Mouse (Mus musculus) embryonic fibroblast, embryonic 13.5 days (primary cell): Measurements from ENCODE around the gene Angptl6. TPM values are rescaled to one million over a fixed set of nuclear protein-coding genes. Genes with fewer than 3 reads are reported as not detected.

Source experiments
- H3K27ac ChIP-seq: 2 replicates; pipeline ENCODE4 v1.5.1; 2012; ENCODE audit warnings: low read length, control low read depth, inconsistent platforms; ENCODE audit not compliant: insufficient read depth
- H3K4me1 ChIP-seq: 2 replicates; pipeline ENCODE4 v1.6.1; 2011; ENCODE audit warnings: low read length; ENCODE audit not compliant: control insufficient read depth, insufficient read depth
- H3K4me3 ChIP-seq: 2 replicates; pipeline ENCODE4 v1.5.1; 2011; ENCODE audit warnings: mild to moderate bottlenecking, control low read depth, low read length; ENCODE audit not compliant: insufficient read depth
- CTCF ChIP-seq: IDR thresholded peaks from 2 replicates; pipeline ENCODE4 v1.5.1; 2011; ENCODE audit warnings: mild to moderate bottlenecking, control low read depth, low read length, moderate library complexity, borderline replicate concordance; ENCODE audit not compliant: insufficient read depth
- POLR2A ChIP-seq: IDR thresholded peaks from 2 replicates; pipeline ENCODE4 v1.6.1; 2011; ENCODE audit warnings: low read depth, mild to moderate bottlenecking, control low read depth, low read length, moderate library complexity
- polyA plus RNA-seq: library from polyadenylated mRNA; stranded (reverse); fragments of >200 nt; gene quantifications from 2 replicates; pipeline ENCODE4 v1.2.4, GENCODE M21; 2011; ENCODE audit warnings: low read depth; ENCODE audit not compliant: missing spikeins, insufficient read length

The Angptl6 gene
- polyA plus RNA-seq, 1 experiment = 4.9 TPM

DNA sequence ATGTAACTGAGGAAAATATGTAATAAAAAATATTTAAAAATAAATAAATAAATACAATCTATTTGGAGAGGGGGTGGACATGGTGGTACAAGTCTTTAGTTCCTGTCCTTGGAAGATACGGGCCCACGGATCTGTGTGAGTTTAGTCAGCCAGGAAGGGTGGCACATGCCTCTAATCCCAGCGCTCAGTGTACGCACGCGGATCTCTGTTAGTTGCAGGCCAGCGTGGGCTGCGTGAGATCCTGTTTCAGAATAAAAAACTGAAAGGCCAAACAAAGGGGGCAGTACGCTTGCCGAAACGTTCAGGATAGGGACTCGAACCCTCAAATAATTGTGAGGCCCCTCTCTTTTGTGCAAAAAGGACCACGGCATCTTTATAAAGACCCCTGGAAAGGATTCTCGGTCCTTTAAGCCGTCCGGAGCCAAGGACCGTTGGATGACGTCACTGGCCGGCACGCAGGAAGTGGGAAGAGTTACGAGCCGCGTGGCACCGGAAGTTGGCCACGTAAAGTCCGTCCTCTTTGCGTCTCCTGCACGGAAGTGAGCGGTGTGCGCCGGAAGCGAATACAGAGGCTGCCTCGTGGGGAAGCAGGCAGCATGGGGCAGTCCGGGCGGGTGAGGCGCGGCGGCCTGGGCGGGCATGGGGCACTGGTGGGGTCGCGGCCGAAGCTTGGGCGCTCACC is 8.3 kb upstream of the Angptl6 start, which contains the start of gene Ppan:
Gene Ppan, plus strand, starts transcription at position 472 of the 682 bp plus-strand sequence.
- H3K27ac ChIP-seq = peak within 1 kb of the TSS; percentile 86
- H3K4me3 ChIP-seq = peak within 1 kb of the TSS; percentile 87
- TF ChIP-seq POLR2A = peak; percentile 87
- TF ChIP-seq CTCF = no peak
- H3K4me1 ChIP-seq = peaks cover 10% of the 10 kb centered on the region

DNA sequence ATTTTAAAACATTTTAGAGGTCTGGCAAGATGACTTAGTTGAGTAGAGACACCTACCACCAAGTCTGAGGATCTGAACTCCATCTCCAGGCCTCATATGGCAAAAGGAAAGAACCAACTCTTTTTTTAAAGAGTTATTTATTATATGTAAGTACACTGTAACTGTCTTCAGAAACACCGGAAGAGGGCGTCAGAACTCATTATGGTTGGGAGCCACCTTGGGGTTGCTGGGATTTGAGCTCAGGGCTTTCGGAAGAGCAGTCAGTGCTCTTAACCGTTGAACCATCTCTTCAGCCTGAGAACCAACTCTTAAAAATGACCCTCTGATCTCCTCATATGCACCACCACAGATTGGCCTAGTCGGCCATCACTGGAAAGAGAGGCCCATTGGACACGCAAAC is 7.7 kb upstream of the Angptl6 start:
- no peak for TF ChIP-seq POLR2A
- no peak for TF ChIP-seq CTCF
- H3K4me3 ChIP-seq = no peak overlapping the region
- peaks cover 10% of the 10 kb centered on the region for H3K4me1 ChIP-seq
- H3K27ac ChIP-seq = no peak overlapping the region

DNA sequence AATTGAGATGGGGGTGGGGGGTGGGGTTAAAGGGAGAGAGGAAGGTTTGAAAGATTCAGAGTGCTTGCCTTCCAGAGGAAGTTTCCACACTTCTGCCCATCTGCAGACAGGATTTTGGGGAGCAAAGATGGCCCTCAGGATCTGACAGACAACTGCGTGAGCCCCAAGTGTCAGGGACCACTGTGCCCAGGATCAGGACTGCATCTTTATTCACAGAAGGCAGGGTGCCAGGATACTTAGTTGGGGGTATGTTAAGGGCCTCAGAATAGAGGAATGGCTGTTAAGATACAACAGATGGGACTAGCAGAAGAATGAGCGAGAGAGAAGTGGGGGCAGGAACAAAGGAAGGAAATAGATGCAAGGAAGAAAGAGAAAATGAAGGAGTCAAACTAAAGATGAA is 7.0 kb upstream of the Angptl6 start:
- Histone ChIP-seq H3K4me3 (no peak overlapping the region), H3K4me1 (peaks cover 10% of the 10 kb centered on the region), H3K27ac (no peak overlapping the region)
- TF ChIP-seq CTCF = no peak
- no peak for TF ChIP-seq POLR2A

DNA sequence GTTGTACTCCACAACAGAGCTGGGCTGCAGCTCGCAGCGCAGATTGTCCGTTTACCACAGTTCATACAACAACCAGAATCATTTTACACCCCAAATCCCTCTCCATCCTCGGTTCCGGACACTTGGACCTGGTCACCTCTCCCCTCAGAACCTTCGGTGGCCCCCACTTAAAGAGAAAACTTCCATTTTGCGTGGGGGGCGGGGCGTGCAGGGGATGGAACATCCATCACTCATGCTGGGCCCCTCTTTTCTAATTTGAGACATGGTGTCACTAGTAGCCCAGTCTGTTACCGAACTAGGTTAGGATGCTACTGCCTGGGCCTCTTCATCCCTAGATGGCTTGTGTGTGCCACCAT is 839 bp downstream of the Angptl6 start:
- TF ChIP-seq CTCF (no peak), POLR2A (no peak)
- Histone ChIP-seq H3K27ac (peak overlapping the region; percentile 60), H3K4me1 (peaks cover 2% of the 10 kb centered on the region; the same call in 1 of the 2 replicates), H3K4me3 (peak overlapping the region; percentile 29)

DNA sequence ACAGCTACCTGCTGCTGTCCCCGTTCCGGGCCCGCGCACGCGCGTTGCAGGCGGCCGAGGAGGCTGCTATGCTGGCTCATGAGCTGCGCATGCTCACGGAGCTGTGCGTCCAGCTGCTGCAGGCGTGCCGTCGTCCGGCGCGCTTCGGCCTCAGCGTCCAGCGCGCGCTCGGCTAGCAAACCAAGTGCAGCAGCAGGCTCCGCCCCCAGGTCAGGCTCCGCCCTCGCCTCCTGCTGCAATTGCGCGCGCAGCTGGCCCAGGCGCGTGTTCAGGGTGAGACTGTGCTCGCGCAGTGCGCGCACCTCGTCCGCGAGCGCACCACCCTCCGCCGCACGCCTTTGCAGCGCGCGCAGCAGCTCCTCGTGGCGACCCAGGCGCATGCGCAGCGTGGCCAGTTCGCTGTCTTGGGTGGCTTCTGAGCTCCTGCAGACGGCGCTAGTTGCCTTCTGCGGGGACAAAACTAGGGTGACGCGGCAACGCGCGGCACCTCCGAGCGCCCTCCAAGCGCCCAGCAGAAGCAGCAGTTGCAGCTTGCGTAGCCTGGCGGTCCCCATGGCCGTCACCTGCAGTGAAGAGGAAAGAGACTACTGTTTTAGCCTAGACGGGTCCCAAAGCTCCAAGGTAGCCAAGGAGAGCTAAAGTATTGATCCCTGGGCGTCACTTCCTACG is 1.4 kb downstream of the Angptl6 start:
- peak overlapping the region; percentile 29 for H3K4me3 ChIP-seq
- peak; percentile 75 for TF ChIP-seq CTCF
- peak; percentile 88 for TF ChIP-seq POLR2A
- peaks cover 2% of the 10 kb centered on the region; the same call in 1 of the 2 replicates for H3K4me1 ChIP-seq
- peak overlapping the region; percentile 97 for H3K27ac ChIP-seq

DNA sequence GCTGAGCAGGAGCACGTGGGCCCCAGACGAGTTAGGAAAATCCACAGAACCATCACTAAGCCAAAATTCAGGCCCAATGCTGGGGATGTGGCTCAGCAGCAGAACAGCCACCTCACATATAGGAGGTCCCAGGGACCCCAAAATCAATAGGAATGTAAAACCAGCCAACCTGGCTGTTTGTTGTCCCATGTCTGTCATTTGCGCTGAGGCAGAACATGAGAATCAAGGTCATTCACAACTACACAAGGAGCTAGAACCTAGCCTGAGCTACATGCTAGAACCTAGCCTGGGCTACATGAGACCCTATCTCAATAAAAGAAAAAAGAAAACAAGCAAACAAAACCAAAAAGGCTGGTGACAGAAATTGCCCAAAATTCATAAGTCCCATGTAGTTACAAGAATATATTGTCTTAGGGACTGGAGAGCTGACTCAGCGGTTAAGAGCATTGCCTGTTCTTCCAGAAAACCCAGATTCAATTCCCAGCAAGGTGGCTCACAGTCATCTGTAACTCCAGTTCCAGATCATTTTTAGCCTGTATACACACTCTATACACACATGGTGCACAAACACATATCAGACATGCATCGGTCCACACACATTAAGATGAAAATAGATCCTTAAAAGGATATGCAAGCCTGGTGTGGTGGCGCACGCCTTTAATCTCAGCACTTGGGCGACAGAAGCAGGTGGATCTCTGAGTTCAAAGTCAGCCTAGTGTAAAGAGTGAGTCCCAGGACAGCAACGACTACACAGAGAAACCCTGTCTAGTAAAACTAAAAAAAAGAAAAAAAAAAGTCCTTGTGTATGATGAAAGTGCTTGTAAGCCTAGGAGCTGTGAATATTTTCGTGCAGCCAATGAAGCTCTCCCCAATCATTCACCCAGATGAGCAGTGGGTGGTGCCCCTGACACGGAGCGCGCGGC is 2.1 kb downstream of the Angptl6 start:
- Histone ChIP-seq H3K27ac (peak overlapping the region; percentile 97), H3K4me3 (peak overlapping the region; percentile 13; the same call in 1 of the 2 replicates), H3K4me1 (peaks cover 2% of the 10 kb centered on the region; the same call in 1 of the 2 replicates)
- TF ChIP-seq POLR2A = peak; percentile 72; the same call in 1 of the 2 replicates
- no peak for TF ChIP-seq CTCF

DNA sequence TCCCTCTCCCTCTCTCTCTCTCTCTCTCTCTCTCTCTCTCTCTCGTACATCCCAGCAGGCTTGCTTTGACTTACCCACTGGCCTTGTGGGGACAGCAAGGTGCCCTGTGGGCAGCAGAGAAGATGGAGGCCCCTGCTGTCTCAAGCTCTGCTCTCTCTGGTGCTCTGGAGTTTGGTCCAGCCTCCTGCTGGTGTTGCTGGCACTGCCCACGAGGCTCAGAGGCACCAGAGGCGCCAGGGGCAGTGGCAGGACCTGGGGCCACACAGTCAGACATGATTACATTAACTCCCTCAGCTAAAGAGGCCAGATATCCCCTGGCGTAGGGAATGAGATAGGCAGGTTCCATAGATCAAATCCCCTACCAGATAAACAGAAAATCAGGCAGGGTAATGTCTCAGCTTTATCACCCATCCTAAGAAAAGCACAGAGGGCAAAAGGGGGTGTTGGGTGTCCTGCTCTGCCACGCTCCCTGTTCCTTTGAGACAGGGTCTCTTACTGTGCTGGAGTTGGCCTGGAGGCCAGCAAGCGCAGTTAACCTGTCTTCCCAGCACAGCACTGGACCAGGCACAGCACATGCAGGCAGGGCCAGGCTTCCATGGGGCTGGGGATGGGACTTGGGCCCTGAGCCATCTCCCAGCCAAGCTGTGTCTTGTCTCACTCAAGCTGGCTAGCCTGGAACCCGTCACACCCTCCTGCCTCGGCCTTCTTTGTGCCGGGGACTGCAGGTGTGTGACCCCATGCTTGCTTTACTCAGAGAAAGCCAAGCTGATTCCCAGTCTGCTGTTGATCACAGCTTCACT is 3.0 kb downstream of the Angptl6 start:
- TF ChIP-seq CTCF (no peak), POLR2A (no peak)
- Histone ChIP-seq H3K27ac (peak overlapping the region; percentile 97; the same call in 1 of the 2 replicates), H3K4me1 (peaks cover 2% of the 10 kb centered on the region; the same call in 1 of the 2 replicates), H3K4me3 (no peak overlapping the region)

DNA sequence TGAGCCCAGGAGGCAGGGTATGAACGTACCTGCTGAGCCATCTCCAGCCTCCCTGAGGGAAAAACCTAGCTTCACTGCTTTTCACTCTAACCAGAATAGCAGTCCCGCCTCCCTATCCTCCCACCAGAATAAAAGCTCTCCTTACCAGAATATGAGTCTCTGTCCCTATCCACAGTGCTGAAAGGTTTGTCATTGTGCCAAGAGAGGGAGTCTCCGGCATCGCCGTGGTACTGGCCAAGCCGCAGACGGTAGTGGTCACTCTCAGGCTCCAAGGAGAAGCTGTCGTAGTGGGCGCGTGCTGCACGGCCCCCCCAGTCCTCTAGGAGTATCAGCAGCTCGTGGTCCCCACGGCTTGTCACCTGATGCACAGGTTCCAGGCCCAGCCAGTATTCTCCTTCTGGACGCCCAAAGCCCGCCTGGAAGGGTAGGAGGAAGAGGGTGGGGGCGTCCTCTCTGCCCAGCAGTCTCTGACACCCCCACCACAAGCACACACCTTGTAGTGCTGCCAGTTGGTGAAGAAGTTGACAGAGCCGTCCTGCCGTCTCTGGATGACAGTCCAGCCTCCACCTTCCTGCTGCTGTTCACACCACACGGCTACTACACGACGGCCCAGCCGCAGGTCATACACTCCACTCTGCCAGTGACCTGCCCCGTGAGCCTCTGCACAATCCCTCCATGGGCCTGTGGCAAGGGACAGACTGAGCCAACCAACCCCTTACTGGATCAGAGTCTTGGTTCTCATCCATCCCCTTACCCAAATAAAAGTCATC is 4.3 kb downstream of the Angptl6 start:
- peaks cover 2% of the 10 kb centered on the region; the same call in 1 of the 2 replicates for H3K4me1 ChIP-seq
- no peak overlapping the region for H3K27ac ChIP-seq
- H3K4me3 ChIP-seq = no peak overlapping the region
- TF ChIP-seq CTCF = no peak
- TF ChIP-seq POLR2A = no peak
